Mouse (Mus musculus) stomach, postnatal 0 days (tissue): ENCODE data around the gene Alg1. TPM values are rescaled to one million over a fixed set of nuclear protein-coding genes. Genes with fewer than 3 reads are reported as not detected.

Source experiments
- ATAC-seq: fragments of 200-750 bp; cut with Nextera tagmentation; 2 replicates; pipeline ENCODE4 v1.8.0; 2017; ENCODE audit not compliant: low FRiP score, low TSS enrichment
- DNase-seq: peaks from one replicate; pipeline ENCODE4 v3.0.0-alpha.2; 2016; ENCODE audit warnings: low spot score
- H3K27ac ChIP-seq: fragments of 300-500 bp; sonication (generic); replicated peaks from 2 replicates; pipeline ENCODE4 v1.5.1; 2014; ENCODE audit warnings: mild to moderate bottlenecking, control low read depth
- H3K27me3 ChIP-seq: fragments of 300-500 bp; sonication (generic); 2 replicates; pipeline ENCODE4 v1.6.1; 2014; ENCODE audit warnings: low read length; ENCODE audit not compliant: control insufficient read depth, insufficient read depth
- H3K36me3 ChIP-seq: fragments of 300-500 bp; sonication (generic); 2 replicates; pipeline ENCODE4 v1.6.1; 2014; ENCODE audit warnings: low read length, mixed read lengths; ENCODE audit not compliant: control insufficient read depth, insufficient read depth
- H3K4me1 ChIP-seq: fragments of 300-500 bp; sonication (generic); replicated peaks from 2 replicates; pipeline ENCODE4 v1.6.1; 2014; ENCODE audit warnings: antibody characterized with exemption; ENCODE audit not compliant: control insufficient read depth, insufficient read depth
- H3K4me2 ChIP-seq: fragments of 300-500 bp; sonication (generic); replicated peaks from 2 replicates; pipeline ENCODE4 v1.6.1; 2014; ENCODE audit warnings: low read depth, mild to moderate bottlenecking, control low read depth, moderate library complexity
- H3K4me3 ChIP-seq: fragments of 300-500 bp; sonication (generic); 2 replicates; pipeline ENCODE4 v1.5.1; 2014; ENCODE audit warnings: low read depth, low read length, control low read depth
- H3K9ac ChIP-seq: fragments of 300-500 bp; sonication (generic); 2 replicates; pipeline ENCODE4 v1.6.1; 2014; ENCODE audit warnings: mild to moderate bottlenecking, low read length, control low read depth, mixed read lengths
- H3K9me3 ChIP-seq: fragments of 300-500 bp; sonication (generic); 2 replicates; pipeline ENCODE4 v1.6.1; 2016; ENCODE audit warnings: low read length; ENCODE audit not compliant: control insufficient read depth
- CTCF ChIP-seq: IDR thresholded peaks from 2 replicates; pipeline ENCODE4 v1.5.1; 2016; ENCODE audit warnings: antibody characterized with exemption, low read depth, mild to moderate bottlenecking, moderate library complexity
- EP300 ChIP-seq: optimal IDR thresholded peaks from 2 replicates; pipeline ENCODE3; 2016; ENCODE audit warnings: antibody characterized with exemption
- WGBS: fragments of 180-500 bp; shearing (Covaris S2); extraction: QIAGEN DNeasy Blood & Tissue Kit; methylation state at CpG from one replicate; pipeline ENCODE4 v1.1.7; 2014; 5-methylcytosine and 5-hydroxymethylcytosine counted together
- polyA plus RNA-seq: library from polyadenylated mRNA; unstranded; fragments of >200 nt; fragmentation: Nextera tagmentation; extraction: Ambion mirVana; gene quantifications from 2 replicates; pipeline ENCODE4 v1.2.1, GENCODE M21; 2015

The Alg1 gene
- 23.0 and 23.4 TPM in 2 replicates for polyA plus RNA-seq

GRCm38 (mm10) chr16:5233418-5234313 lies at the start of gene Alg1:
Gene Alg1 (plus strand): TSS chr16:5233621.
- Histone ChIP-seq H3K27ac (peak within 1 kb of the TSS; percentile 75), H3K9ac (peak within 1 kb of the TSS; percentile 82), H3K27me3 (no peaks in the 10 kb centered on the region), H3K9me3 (no peaks in the 10 kb centered on the region), H3K36me3 (no peaks in the 10 kb centered on the region), H3K4me2 (peak within 1 kb of the TSS; percentile 87), H3K4me3 (peak within 1 kb of the TSS; percentile 91), H3K4me1 (peaks cover 2% of the 10 kb centered on the region; the same call in 1 of the 2 replicates)
- DNase-seq (peak; percentile 95), ATAC-seq (peak; percentile 97)
- TF ChIP-seq EP300 (no peak), CTCF (0 out of 2 replicates have a peak, but pooled peaks have one; percentile 21)
- 2% methylated on average over 47 of the region's 47 CpGs for WGBS

DNA sequence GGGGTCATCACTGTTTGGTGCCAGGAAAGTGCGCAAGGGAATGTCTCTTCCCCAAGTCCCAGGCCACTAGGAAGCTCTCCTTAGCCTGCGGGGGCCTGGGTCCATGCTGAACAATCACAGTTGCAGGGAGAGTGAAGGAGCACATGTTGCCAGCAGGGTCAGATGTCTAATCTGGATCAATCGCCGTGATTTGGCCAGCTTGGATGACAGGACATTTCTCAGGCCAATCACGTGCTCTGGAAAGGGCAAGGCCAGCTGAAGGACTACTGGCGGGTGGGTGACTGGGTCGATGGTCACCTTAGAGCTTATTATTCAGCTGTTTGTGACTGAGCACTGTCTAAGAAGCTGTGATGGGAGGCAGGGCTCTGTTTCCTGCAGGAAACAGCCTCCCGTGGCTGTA lies 49.3 kb upstream of the Alg1 start:
- ATAC-seq (no peak), DNase-seq (no peak)
- no peak overlapping the region for H3K9ac ChIP-seq
- H3K4me1 ChIP-seq = no peaks in the 10 kb centered on the region
- no peak overlapping the region for H3K4me3 ChIP-seq
- no peaks in the 10 kb centered on the region for H3K9me3 ChIP-seq
- 43% methylated on average over 8 of the region's 8 CpGs for WGBS
- H3K4me2 ChIP-seq = no peak overlapping the region
- H3K36me3 ChIP-seq = no peaks in the 10 kb centered on the region
- TF ChIP-seq CTCF = no peak
- no peak for TF ChIP-seq EP300
- H3K27me3 ChIP-seq = no peaks in the 10 kb centered on the region
- no peak overlapping the region for H3K27ac ChIP-seq

GRCm38 (mm10) chr16:5184956-5185355 lies 48.5 kb upstream of the Alg1 start:
- no peaks in the 10 kb centered on the region for H3K4me1 ChIP-seq
- H3K27me3 ChIP-seq = no peaks in the 10 kb centered on the region
- ATAC-seq (no peak), DNase-seq (no peak)
- no peak overlapping the region for H3K4me3 ChIP-seq
- no peak overlapping the region for H3K9ac ChIP-seq
- H3K4me2 ChIP-seq = no peak overlapping the region
- no peaks in the 10 kb centered on the region for H3K9me3 ChIP-seq
- H3K27ac ChIP-seq = no peak overlapping the region
- TF ChIP-seq CTCF = no peak
- TF ChIP-seq EP300 = no peak
- no peaks in the 10 kb centered on the region for H3K36me3 ChIP-seq
- WGBS = 74% methylated on average over 5 of the region's 5 CpGs

GRCm38 (mm10) chr16:5185691-5186090 lies 47.7 kb upstream of the Alg1 start:
- H3K27ac ChIP-seq = no peak overlapping the region
- H3K9ac ChIP-seq = no peak overlapping the region
- ATAC-seq = no peak
- H3K27me3 ChIP-seq = no peaks in the 10 kb centered on the region
- 52% methylated on average over 7 of the region's 7 CpGs for WGBS
- TF ChIP-seq EP300 = no peak
- no peak for TF ChIP-seq CTCF
- H3K36me3 ChIP-seq = no peaks in the 10 kb centered on the region
- no peaks in the 10 kb centered on the region for H3K9me3 ChIP-seq
- H3K4me3 ChIP-seq = no peak overlapping the region
- H3K4me2 ChIP-seq = no peak overlapping the region
- no peaks in the 10 kb centered on the region for H3K4me1 ChIP-seq
- DNase-seq = no peak

GRCm38 (mm10) chr16:5186234-5186633 lies 47.2 kb upstream of the Alg1 start:
- DNase-seq = no peak
- H3K27ac ChIP-seq = no peak overlapping the region
- TF ChIP-seq CTCF (no peak), EP300 (no peak)
- H3K4me1 ChIP-seq = no peaks in the 10 kb centered on the region
- no peak overlapping the region for H3K9ac ChIP-seq
- H3K27me3 ChIP-seq = no peaks in the 10 kb centered on the region
- no peak overlapping the region for H3K4me3 ChIP-seq
- no peaks in the 10 kb centered on the region for H3K9me3 ChIP-seq
- WGBS = 69% methylated on average over 7 of the region's 7 CpGs
- ATAC-seq = no peak
- H3K4me2 ChIP-seq = no peak overlapping the region
- no peaks in the 10 kb centered on the region for H3K36me3 ChIP-seq

GRCm38 (mm10) chr16:5195080-5195479 lies 38.3 kb upstream of the Alg1 start:
- H3K27me3 ChIP-seq = no peaks in the 10 kb centered on the region
- WGBS = 28% methylated on average over 6 of the region's 6 CpGs
- H3K4me1 ChIP-seq = no peaks in the 10 kb centered on the region
- no peak overlapping the region for H3K4me2 ChIP-seq
- peak; percentile 57 for DNase-seq
- H3K9ac ChIP-seq = no peak overlapping the region
- peaks cover 1% of the 10 kb centered on the region; the same call in 1 of the 2 replicates for H3K36me3 ChIP-seq
- H3K27ac ChIP-seq = no peak overlapping the region
- no peak for ATAC-seq
- no peaks in the 10 kb centered on the region for H3K9me3 ChIP-seq
- TF ChIP-seq EP300 = no peak
- TF ChIP-seq CTCF = peak; percentile 79
- H3K4me3 ChIP-seq = no peak overlapping the region
